Comparison of ENCODE assay signal across 10 mouse cellular contexts in genomic region chr7:43747788-43748187, GRCm38 (mm10). TPM values are rescaled to one million over a fixed set of nuclear protein-coding genes. Genes with fewer than 3 reads are reported as not detected.
A peak's percentile ranks its signal among the peaks of the same experiment; 100 is the strongest.
DNase-seq lines count a peak whose midpoint lies in the region; ATAC-seq lines count a peak whose summit lies in the region.
"Had no signal": no experiment of that assay in that cellular context is flagged by ENCODE, and none has a peak within 500 bp of the region (broad histone marks: within the 10 kb centered on the region; RNA-seq: fewer than 3 reads in every experiment).

No protein-coding gene starts in this region.

- H3K4me1 ChIP-seq in liver, embryonic 11.5 days (replicated peaks; ENCODE audit: control insufficient read depth, insufficient read depth, low read length): no peaks in the 10 kb centered on the region

- WGBS in liver, embryonic 11.5 days: 39% methylated on average over 1 of the region's 1 CpGs

- no peak overlapping the region for H3K4me2 ChIP-seq in liver, embryonic 11.5 days

- no peaks in the 10 kb centered on the region for H3K9me3 ChIP-seq in liver, embryonic 11.5 days (ENCODE audit: control insufficient read depth, low read length)

- no peaks in the 10 kb centered on the region for H3K27me3 ChIP-seq in liver, embryonic 11.5 days (replicated peaks; ENCODE audit: control insufficient read depth, insufficient read depth, low read length)

- DNase-seq in layer of hippocampus, adult 18-20 months (ENCODE audit: low spot score in 2 of 2): peak; percentile 28 to 46
- no peak for DNase-seq in layer of hippocampus, adult 9-10 months (ENCODE audit: low spot score)
- DNase-seq in c-Kit-positive CD71-negative TER-119-negative erythroid progenitor cells, embryonic 14.5 days (ENCODE audit: low read depth): peak; percentile 8
- peak; percentile 23 to 41 for DNase-seq in heart, postnatal 10 days
- DNase-seq in liver, embryonic 11.5 days (ENCODE audit: low spot score): no peak
- DNase-seq in testis, postnatal 10 days (ENCODE audit: low spot score): no peak
- DNase-seq: gastrocnemius, postnatal 25 days had no signal

- intact Hi-C loops in heart, postnatal 10 days (cut with DNase I): no loop called here

- no peak overlapping the region for H3K4me3 ChIP-seq in liver, embryonic 11.5 days (ENCODE audit: low read depth, low read length)
- H3K4me3 ChIP-seq: myocyte had no signal

- no peak overlapping the region for H3K27ac ChIP-seq in liver, embryonic 11.5 days (ENCODE audit: low read depth, low read length)

- H3K9ac ChIP-seq in liver, embryonic 11.5 days (ENCODE audit: low read depth, low read length): no peak overlapping the region

- no peaks in the 10 kb centered on the region for H3K36me3 ChIP-seq in liver, embryonic 11.5 days (ENCODE audit: control insufficient read depth, insufficient read depth, low read length)

- peak; percentile 97 for ATAC-seq in megakaryocyte, adult 5-6 weeks (ENCODE audit: poor library complexity, severe bottlenecking)
- no peak for ATAC-seq in liver, embryonic 11.5 days (replicated peaks; ENCODE audit: low FRiP score)

RNA-seq across cellular contexts. Expression of gene Klk12, which starts 20.9 kb away (rescaled TPM):
- total RNA-seq in layer of hippocampus, adult 18-20 months (2021): not detected
- not detected for total RNA-seq in heart, postnatal 10 days (2021)
- total RNA-seq in megakaryocyte, adult 5-6 weeks (2015): not detected in 2 replicates
- total RNA-seq in megakaryocyte, adult 5-6 weeks (2017): not detected in 2 replicates
- not detected in 2 replicates for polyA plus RNA-seq in liver, embryonic 11.5 days (2014; fragmentation: Nextera tagmentation; extraction: Ambion mirVana)
- total RNA-seq: gastrocnemius, postnatal 25 days; left cerebral cortex, postnatal 25 days had no signal

RNA-seq across cellular contexts. Expression of gene Klk11, which starts 26.6 kb away (rescaled TPM):
- not detected for total RNA-seq in layer of hippocampus, adult 18-20 months (2021)
- total RNA-seq in heart, postnatal 10 days (2021): not detected
- total RNA-seq in megakaryocyte, adult 5-6 weeks (2015): not detected in 2 replicates
- not detected in 2 replicates for total RNA-seq in megakaryocyte, adult 5-6 weeks (2017)
- polyA plus RNA-seq in liver, embryonic 11.5 days (2014; fragmentation: Nextera tagmentation; extraction: Ambion mirVana): not detected in 2 replicates
- total RNA-seq: gastrocnemius, postnatal 25 days; left cerebral cortex, postnatal 25 days had no signal

RNA-seq across cellular contexts. Expression of gene Klk10, which starts 33.0 kb away (rescaled TPM):
- total RNA-seq in layer of hippocampus, adult 18-20 months (2021): 1 to 10 TPM; 1.2 to 1.5 TPM
- not detected for total RNA-seq in heart, postnatal 10 days (2021)
- not detected in 2 replicates for total RNA-seq in megakaryocyte, adult 5-6 weeks (2015)
- total RNA-seq in megakaryocyte, adult 5-6 weeks (2017): not detected in 2 replicates
- 0.17 TPM in 1 of 2 replicates, not detected in the other for polyA plus RNA-seq in liver, embryonic 11.5 days (2014; fragmentation: Nextera tagmentation; extraction: Ambion mirVana)
- total RNA-seq: left cerebral cortex, postnatal 25 days had no signal

RNA-seq across cellular contexts. Expression of gene Klk13, which starts 35.4 kb away (rescaled TPM):
- not detected for total RNA-seq in layer of hippocampus, adult 18-20 months (2021)
- not detected for total RNA-seq in heart, postnatal 10 days (2021)
- not detected in 2 replicates for total RNA-seq in megakaryocyte, adult 5-6 weeks (2015)
- total RNA-seq in megakaryocyte, adult 5-6 weeks (2017): not detected in 2 replicates
- polyA plus RNA-seq in liver, embryonic 11.5 days (2014; fragmentation: Nextera tagmentation; extraction: Ambion mirVana): 0.44 and 0.56 TPM in 2 replicates
- total RNA-seq: gastrocnemius, postnatal 25 days; left cerebral cortex, postnatal 25 days had no signal
- polyA plus RNA-seq: myocyte had no signal

RNA-seq across cellular contexts. Expression of gene Klk9, which starts 43.9 kb away (rescaled TPM):
- not detected for total RNA-seq in layer of hippocampus, adult 18-20 months (2021)
- total RNA-seq in heart, postnatal 10 days (2021): not detected
- total RNA-seq in megakaryocyte, adult 5-6 weeks (2015): not detected in 2 replicates
- not detected in 2 replicates for total RNA-seq in megakaryocyte, adult 5-6 weeks (2017)
- polyA plus RNA-seq in liver, embryonic 11.5 days (2014; fragmentation: Nextera tagmentation; extraction: Ambion mirVana): not detected in 2 replicates
- total RNA-seq: gastrocnemius, postnatal 25 days; left cerebral cortex, postnatal 25 days had no signal
- polyA plus RNA-seq: myocyte had no signal

Comparison
In these comparisons a context has a peak if more than half of its experiments do, and no peak if none do; other contexts are left out.
1. DNase-seq: peak in layer of hippocampus, adult 18-20 months (2 of 2), c-Kit-positive CD71-negative TER-119-negative erythroid progenitor cells, embryonic 14.5 days (single experiment) and heart, postnatal 10 days (2 of 2); none in layer of hippocampus, adult 9-10 months (single experiment), liver, embryonic 11.5 days (single experiment) and testis, postnatal 10 days (single experiment).